Mouse (Mus musculus) macrophage (primary cell): ENCODE data around the gene Adk. TPM values are rescaled to one million over a fixed set of nuclear protein-coding genes. Genes with fewer than 3 reads are reported as not detected.
"Not testable (repeated sequence)": the region's sequence is repeated elsewhere in the genome, so short reads cannot be mapped to it uniquely, and the experiment has no call there.

Experiments
- H3K27ac ChIP-seq: fragments of 350-480 bp; formaldehyde crosslinking; 2 replicates; pipeline ENCODE4 v1.9.0; 2021
- H3K36me3 ChIP-seq: fragments of 350-480 bp; formaldehyde crosslinking; 2 replicates; pipeline ENCODE4 v1.9.0; 2021; ENCODE audit errors: inconsistent target
- H3K4me3 ChIP-seq: fragments of 350-480 bp; formaldehyde crosslinking; 2 replicates; pipeline ENCODE4 v1.9.0; 2021; ENCODE audit errors: inconsistent target
- H3K79me2 ChIP-seq: fragments of 350-480 bp; formaldehyde crosslinking; 2 replicates; pipeline ENCODE4 v1.9.0; 2021; ENCODE audit errors: inconsistent target
- WGBS: methylation state at CpG from one replicate; pipeline ENCODE4 v1.1.7; 2026; ENCODE audit warnings: inconsistent platforms; ENCODE audit not compliant: missing documents; 5-methylcytosine and 5-hydroxymethylcytosine counted together
- polyA plus RNA-seq: library from polyadenylated mRNA; stranded (reverse); fragments of 250-400 nt; gene quantifications from 3 replicates; pipeline ENCODE4 v1.2.4, GENCODE M21; 2018; ENCODE audit warnings: inconsistent platforms

The Adk gene
- polyA plus RNA-seq, 1 experiment from 2014 or later: 54.9 TPM

- Histone ChIP-seq H3K27ac (no peak overlapping the region), H3K79me2 (no peaks in the 10 kb centered on the region), H3K4me3 (no peak overlapping the region), H3K36me3 (no peaks in the 10 kb centered on the region)
- 100% methylated on average over 2 of the region's 2 CpGs for WGBS
Measured at GRCm38 (mm10) chr14:21471975-21472374, 419.6 kb downstream of the Adk start.

GRCm38 (mm10) chr14:21474593-21475132 lies 422.3 kb downstream of the Adk start:
- H3K27ac ChIP-seq, H3K4me3 ChIP-seq, H3K36me3 ChIP-seq, H3K79me2 ChIP-seq: not testable (repeated sequence)
- WGBS: 93% methylated on average over 4 of the region's 4 CpGs

- H3K27ac ChIP-seq: no peak overlapping the region
- H3K36me3 ChIP-seq: no peaks in the 10 kb centered on the region
- 84% methylated on average over 2 of the region's 2 CpGs for WGBS
- no peaks in the 10 kb centered on the region for H3K79me2 ChIP-seq
- no peak overlapping the region for H3K4me3 ChIP-seq
Measured at GRCm38 (mm10) chr14:21477181-21477580, 424.8 kb downstream of the Adk start.

DNA sequence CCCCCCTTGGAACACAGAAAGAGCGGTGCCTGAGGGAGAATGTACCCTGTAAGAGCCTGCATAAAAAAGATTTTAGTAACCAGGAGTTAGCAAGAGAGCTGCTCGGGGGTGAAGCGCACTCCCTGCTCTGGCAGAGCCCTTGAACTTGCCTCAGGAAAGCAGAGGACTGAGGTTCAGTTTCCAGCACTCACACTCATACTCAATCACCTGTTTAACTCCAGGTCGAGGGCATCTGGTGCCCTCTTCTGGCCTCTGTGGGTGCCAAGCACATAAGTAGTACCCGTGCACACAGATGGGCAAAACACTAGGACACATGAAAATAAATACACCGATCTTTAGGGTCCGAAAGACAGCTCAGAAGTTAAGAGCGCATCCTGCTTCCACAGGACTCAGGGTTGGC lies 427.2 kb downstream of the Adk start:
- no peak overlapping the region for H3K27ac ChIP-seq
- no peaks in the 10 kb centered on the region for H3K36me3 ChIP-seq
- WGBS: 96% methylated on average over 8 of the region's 8 CpGs
- H3K79me2 ChIP-seq: no peaks in the 10 kb centered on the region
- no peak overlapping the region for H3K4me3 ChIP-seq

- no peaks in the 10 kb centered on the region for H3K36me3 ChIP-seq
- no peak overlapping the region for H3K27ac ChIP-seq
- H3K4me3 ChIP-seq: no peak overlapping the region
- no peaks in the 10 kb centered on the region for H3K79me2 ChIP-seq
- 96% methylated on average over 5 of the region's 5 CpGs for WGBS
Measured at GRCm38 (mm10) chr14:21480191-21480590, 427.8 kb downstream of the Adk start.

- 93% methylated on average over 7 of the region's 7 CpGs for WGBS
- Histone ChIP-seq H3K4me3 (no peak within 1 kb of the TSS), H3K36me3 (no peaks in the 10 kb centered on the region), H3K27ac (no peak within 1 kb of the TSS), H3K79me2 (no peaks in the 10 kb centered on the region)
Measured at GRCm38 (mm10) chr14:21481231-21481630, 428.9 kb downstream of the Adk start, which contains the start of gene Kat6b. TSS of gene Kat6b (plus strand) at chr14:21481434.

DNA sequence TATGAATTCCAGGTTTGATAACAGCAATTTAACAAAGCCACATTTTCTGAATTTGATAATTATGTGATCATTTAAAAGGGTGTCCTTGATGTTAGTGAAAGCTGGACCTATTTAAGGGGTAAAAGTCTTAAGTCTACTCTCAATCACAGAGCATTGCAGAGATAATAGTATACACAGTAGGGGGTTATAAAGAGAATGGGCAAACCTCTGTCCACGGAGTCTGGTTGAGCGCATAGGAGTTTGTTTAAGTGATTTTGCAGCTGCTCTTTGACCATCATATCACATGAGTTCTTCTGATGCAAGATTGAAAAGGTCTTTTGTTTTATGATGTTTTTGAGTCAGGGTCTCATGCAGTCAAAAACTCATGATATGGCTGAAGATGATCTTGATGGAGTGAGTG lies 431.8 kb downstream of the Adk start:
- H3K79me2 ChIP-seq: no peaks in the 10 kb centered on the region
- no peaks in the 10 kb centered on the region for H3K36me3 ChIP-seq
- no peak overlapping the region for H3K4me3 ChIP-seq
- H3K27ac ChIP-seq: no peak overlapping the region
- WGBS: 100% methylated on average over 2 of the region's 2 CpGs

GRCm38 (mm10) chr14:21484693-21485092 lies 432.3 kb downstream of the Adk start:
- H3K4me3 ChIP-seq: no peak overlapping the region
- H3K36me3 ChIP-seq: no peaks in the 10 kb centered on the region
- no peaks in the 10 kb centered on the region for H3K79me2 ChIP-seq
- WGBS: 92% methylated on average over 9 of the region's 10 CpGs
- no peak overlapping the region for H3K27ac ChIP-seq

DNA sequence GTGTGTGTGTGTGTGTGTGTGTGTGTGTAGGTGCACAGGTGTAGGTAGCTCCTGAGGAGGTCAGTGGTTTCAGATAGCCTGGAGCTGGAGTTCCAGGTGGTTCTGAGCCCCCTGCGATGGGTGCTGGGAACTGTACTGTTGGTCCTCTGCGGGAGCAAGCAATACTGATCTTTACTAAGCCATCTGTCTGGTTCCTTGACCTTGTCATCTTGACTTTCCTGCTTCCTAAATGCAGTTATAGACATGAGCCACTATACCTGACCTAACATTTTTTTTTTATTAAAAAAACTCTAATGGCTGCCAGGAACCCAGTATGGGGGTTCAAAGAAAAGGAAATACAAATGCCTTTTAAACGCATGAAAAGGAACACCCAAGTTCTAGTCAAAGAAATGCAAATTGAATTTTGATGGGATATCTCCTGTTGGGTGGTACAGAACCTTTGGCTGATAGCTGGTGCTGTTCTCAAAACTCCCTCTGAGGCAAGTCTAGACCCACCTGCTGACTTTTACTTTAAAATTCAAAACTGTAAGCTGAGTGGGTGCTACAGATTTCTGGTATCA lies 433.7 kb downstream of the Adk start:
- WGBS: 90% methylated on average over 3 of the region's 3 CpGs
- Histone ChIP-seq H3K79me2 (no peaks in the 10 kb centered on the region), H3K27ac (no peak overlapping the region), H3K36me3 (no peaks in the 10 kb centered on the region), H3K4me3 (no peak overlapping the region)

- H3K27ac ChIP-seq, H3K4me3 ChIP-seq, H3K36me3 ChIP-seq, H3K79me2 ChIP-seq: not testable (repeated sequence)
- WGBS: 94% methylated on average over 2 of the region's 2 CpGs
Measured at GRCm38 (mm10) chr14:21487135-21487534, 434.8 kb downstream of the Adk start.

DNA sequence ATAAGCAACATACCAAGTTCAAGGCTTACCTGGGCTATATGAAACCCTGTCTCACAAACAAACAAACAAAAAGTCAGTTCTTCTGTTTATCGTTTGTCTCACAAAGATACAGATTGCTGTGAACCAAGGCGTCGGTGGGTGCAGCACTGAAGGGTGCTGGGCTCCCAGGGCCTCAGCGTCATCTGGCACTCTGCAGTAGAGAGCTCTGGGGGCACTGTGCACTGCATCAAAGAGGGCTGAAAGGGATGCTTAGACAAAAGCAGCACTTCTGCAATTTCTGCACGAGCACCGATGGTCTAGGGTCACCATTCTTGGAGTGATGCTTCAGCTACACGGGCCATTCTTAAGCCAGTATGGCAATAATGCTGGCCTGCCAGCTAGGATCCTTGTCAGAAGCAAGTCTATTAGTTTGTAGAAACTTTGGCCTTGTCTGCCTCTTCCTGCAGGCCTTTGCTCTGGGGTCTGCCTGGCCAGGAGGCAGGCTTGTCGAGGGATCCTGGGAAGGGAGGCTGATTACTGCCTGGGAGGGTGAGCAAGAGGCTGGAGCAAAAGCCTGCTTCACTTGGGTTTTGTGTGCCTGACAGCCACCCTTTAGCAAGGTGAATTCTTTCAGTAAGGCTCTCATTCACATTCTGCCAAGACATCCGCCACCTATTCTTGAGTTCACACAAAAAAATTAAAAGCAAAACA lies 436.2 kb downstream of the Adk start:
- WGBS: 94% methylated on average over 6 of the region's 9 CpGs
- H3K27ac ChIP-seq, H3K79me2 ChIP-seq, H3K4me3 ChIP-seq, H3K36me3 ChIP-seq: not testable (repeated sequence)

DNA sequence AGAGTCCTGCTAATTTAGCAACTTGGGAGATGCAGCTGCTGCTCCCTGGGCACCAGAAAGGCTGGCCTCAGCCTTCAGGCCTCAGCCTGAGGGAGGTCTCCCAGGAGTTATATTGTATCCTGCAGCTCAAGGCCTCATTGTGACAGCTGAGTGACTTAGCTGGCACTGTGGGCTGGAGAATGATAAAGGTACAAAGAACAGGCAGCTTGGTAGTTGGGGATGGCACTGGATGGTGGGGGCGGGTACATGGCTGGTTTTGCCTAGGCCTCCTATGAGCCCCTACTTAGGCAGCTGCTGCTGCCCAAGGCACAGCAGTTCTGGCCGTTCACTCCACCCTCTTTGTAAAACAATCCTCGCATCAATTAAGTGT lies 436.7 kb downstream of the Adk start:
- H3K79me2 ChIP-seq: no peaks in the 10 kb centered on the region
- no peak overlapping the region for H3K27ac ChIP-seq
- no peaks in the 10 kb centered on the region for H3K36me3 ChIP-seq
- 100% methylated on average over 3 of the region's 3 CpGs for WGBS
- no peak overlapping the region for H3K4me3 ChIP-seq

GRCm38 (mm10) chr14:21490141-21490540 lies 437.8 kb downstream of the Adk start:
- Histone ChIP-seq H3K36me3 (no peaks in the 10 kb centered on the region), H3K79me2 (no peaks in the 10 kb centered on the region), H3K4me3 (no peak overlapping the region), H3K27ac (no peak overlapping the region)
- 45% methylated on average over 4 of the region's 4 CpGs for WGBS
